Mouse (Mus musculus) liver, postnatal 0 days (tissue): Measurements from ENCODE around the gene Saysd1. TPM values are rescaled to one million over a fixed set of nuclear protein-coding genes. Genes with fewer than 3 reads are reported as not detected.

ENCODE experiments used
- ATAC-seq: fragments of 200-750 bp; cut with Nextera tagmentation; 2 replicates; pipeline ENCODE4 v1.8.0; 2017; ENCODE audit warnings: mild to moderate bottlenecking, moderate library complexity
- DNase-seq: peaks from one replicate; pipeline ENCODE4 v3.0.0-alpha.2; 2016
- H3K27ac ChIP-seq: fragments of 300-500 bp; sonication (generic); 2 replicates; pipeline ENCODE4 v1.5.1; 2014; ENCODE audit warnings: antibody characterized with exemption, moderate library complexity, mild to moderate bottlenecking, low read depth
- H3K27me3 ChIP-seq: fragments of 300-500 bp; sonication (generic); 2 replicates; pipeline ENCODE4 v1.6.1; 2014; ENCODE audit warnings: low read length, control low read depth, mixed read lengths; ENCODE audit not compliant: insufficient read depth
- H3K36me3 ChIP-seq: fragments of 300-500 bp; sonication (generic); replicated peaks from 2 replicates; pipeline ENCODE4 v1.6.1; 2014; ENCODE audit warnings: mild to moderate bottlenecking, control low read depth, low read length, moderate library complexity, mixed read lengths; ENCODE audit not compliant: insufficient read depth
- H3K4me1 ChIP-seq: fragments of 300-500 bp; sonication (generic); 2 replicates; pipeline ENCODE4 v1.6.1; 2014; ENCODE audit warnings: antibody characterized with exemption, mild to moderate bottlenecking, control low read depth; ENCODE audit not compliant: insufficient read depth
- H3K4me2 ChIP-seq: fragments of 300-500 bp; sonication (generic); 2 replicates; pipeline ENCODE4 v1.6.1; 2014; ENCODE audit warnings: low read depth, mild to moderate bottlenecking, low read length, moderate library complexity, mixed read lengths
- H3K4me3 ChIP-seq: fragments of 300-500 bp; sonication (generic); 2 replicates; pipeline ENCODE4 v1.5.1; 2014; ENCODE audit warnings: low read depth, low read length
- H3K9ac ChIP-seq: fragments of 300-500 bp; sonication (generic); replicated peaks from 2 replicates; pipeline ENCODE4 v1.6.1; 2014; ENCODE audit warnings: mild to moderate bottlenecking, moderate library complexity
- H3K9me3 ChIP-seq: fragments of 300-500 bp; sonication (generic); 2 replicates; pipeline ENCODE4 v1.6.1; 2016; ENCODE audit warnings: mild to moderate bottlenecking, control low read depth, low read length, mixed read lengths
- CTCF ChIP-seq: sonication (generic); IDR thresholded peaks from 2 replicates; pipeline ENCODE4 v1.5.1; 2016; ENCODE audit warnings: antibody characterized with exemption, low read depth
- EP300 ChIP-seq: IDR thresholded peaks from 2 replicates; pipeline ENCODE4 v1.6.1; 2016; ENCODE audit warnings: antibody characterized with exemption, low read depth, mild to moderate bottlenecking
- WGBS: fragments of 180-500 bp; shearing (Covaris S2); extraction: QIAGEN DNeasy Blood & Tissue Kit; methylation state at CpG from one replicate; pipeline ENCODE4 v1.1.7; 2014; ENCODE audit not compliant: insufficient replicate concordance; 5-methylcytosine and 5-hydroxymethylcytosine counted together
- polyA plus RNA-seq: library from polyadenylated mRNA; unstranded; fragments of >200 nt; fragmentation: Nextera tagmentation; extraction: Ambion mirVana; gene quantifications from 2 replicates; pipeline ENCODE4 v1.2.1, GENCODE M21; 2015

Saysd1 gene
- polyA plus RNA-seq, 1 experiment from 2014 or later, result 9.6 TPM

DNA sequence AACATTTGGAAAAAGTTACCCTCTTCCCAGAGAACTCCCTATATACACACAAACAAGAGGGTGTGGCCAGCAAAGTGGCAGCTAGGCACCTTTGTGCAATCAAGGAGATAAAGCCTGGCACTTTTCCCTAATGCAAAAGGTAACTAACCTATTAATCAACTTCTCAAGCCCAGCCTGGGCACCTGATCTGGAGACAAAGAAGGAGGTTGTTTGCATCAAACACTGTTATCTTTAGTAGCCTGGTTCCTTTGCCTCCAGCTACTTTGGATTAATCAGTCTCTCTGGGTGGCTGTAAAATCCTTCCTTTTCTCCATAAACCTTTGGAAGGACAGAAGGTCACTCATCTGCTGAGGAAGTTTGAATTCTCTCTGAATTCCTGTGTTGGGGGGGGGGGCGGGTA lies 27.4 kb downstream of the Saysd1 start:
- no peak overlapping the region for H3K27ac ChIP-seq
- no peaks in the 10 kb centered on the region for H3K9me3 ChIP-seq
- H3K4me3 ChIP-seq, result no peak overlapping the region
- DNase-seq (no peak), ATAC-seq (no peak)
- no peaks in the 10 kb centered on the region for H3K27me3 ChIP-seq
- TF ChIP-seq CTCF, result no peak
- no peak for TF ChIP-seq EP300
- H3K9ac ChIP-seq, result no peak overlapping the region
- H3K36me3 ChIP-seq, result no peaks in the 10 kb centered on the region
- no peaks in the 10 kb centered on the region for H3K4me1 ChIP-seq
- 82% methylated on average over 1 of the region's 1 CpGs for WGBS
- no peak overlapping the region for H3K4me2 ChIP-seq

DNA sequence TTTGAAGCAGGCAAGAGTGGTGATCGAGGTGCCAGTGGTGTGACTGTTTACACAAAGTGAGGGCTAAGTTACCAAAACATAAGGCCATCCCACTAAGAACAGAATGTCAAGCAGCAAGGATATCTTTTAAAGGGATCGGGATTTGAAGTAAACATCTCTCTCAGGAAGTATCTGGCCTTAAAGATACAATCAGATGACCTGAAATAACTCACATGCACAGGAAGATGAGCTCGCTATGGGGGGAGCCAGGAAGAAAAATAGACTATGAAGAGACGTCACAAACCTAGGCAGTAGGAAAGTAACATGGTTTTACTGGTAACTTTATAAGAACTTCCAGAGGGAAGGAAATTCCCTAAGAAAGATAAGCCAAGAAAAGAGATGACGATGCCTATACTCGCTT lies 32.1 kb downstream of the Saysd1 start:
- WGBS, result 48% methylated on average over 6 of the region's 6 CpGs
- TF ChIP-seq EP300, result no peak
- no peaks in the 10 kb centered on the region for H3K4me1 ChIP-seq
- no peaks in the 10 kb centered on the region for H3K9me3 ChIP-seq
- H3K27me3 ChIP-seq, result no peaks in the 10 kb centered on the region
- H3K4me2 ChIP-seq, result no peak overlapping the region
- DNase-seq (no peak), ATAC-seq (no peak)
- H3K36me3 ChIP-seq, result no peaks in the 10 kb centered on the region
- H3K9ac ChIP-seq, result no peak overlapping the region
- H3K27ac ChIP-seq, result no peak overlapping the region
- H3K4me3 ChIP-seq, result no peak overlapping the region

DNA sequence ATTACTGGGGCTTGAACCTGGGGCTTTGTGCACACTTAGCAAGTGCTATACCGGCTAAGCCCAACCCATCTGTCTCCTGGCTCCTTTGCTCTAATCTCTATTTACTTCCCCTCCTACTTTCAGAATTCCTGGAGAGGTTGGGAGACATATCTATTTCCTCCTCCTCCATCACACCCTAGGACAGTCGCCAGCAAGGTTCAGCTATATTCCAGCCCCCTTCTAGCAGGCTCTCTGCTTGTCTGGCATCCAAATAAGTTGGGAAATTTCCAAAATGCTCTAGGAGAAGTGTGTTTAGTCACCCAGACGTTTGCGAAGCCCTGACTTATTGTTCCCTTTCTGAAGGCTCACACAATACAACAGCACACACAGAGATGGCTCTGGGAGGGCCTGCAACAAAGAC lies 35.1 kb downstream of the Saysd1 start:
- H3K27ac ChIP-seq, result no peak overlapping the region
- TF ChIP-seq CTCF (no peak), EP300 (no peak)
- no peak overlapping the region for H3K9ac ChIP-seq
- H3K4me3 ChIP-seq, result no peak overlapping the region
- no peaks in the 10 kb centered on the region for H3K36me3 ChIP-seq
- H3K9me3 ChIP-seq, result no peaks in the 10 kb centered on the region
- ATAC-seq, result 0 out of 2 replicates have a peak, but pooled peaks have one; percentile 10
- H3K4me1 ChIP-seq, result no peaks in the 10 kb centered on the region
- H3K4me2 ChIP-seq, result no peak overlapping the region
- WGBS, result 48% methylated on average over 4 of the region's 4 CpGs
- DNase-seq, result no peak
- no peaks in the 10 kb centered on the region for H3K27me3 ChIP-seq

DNA sequence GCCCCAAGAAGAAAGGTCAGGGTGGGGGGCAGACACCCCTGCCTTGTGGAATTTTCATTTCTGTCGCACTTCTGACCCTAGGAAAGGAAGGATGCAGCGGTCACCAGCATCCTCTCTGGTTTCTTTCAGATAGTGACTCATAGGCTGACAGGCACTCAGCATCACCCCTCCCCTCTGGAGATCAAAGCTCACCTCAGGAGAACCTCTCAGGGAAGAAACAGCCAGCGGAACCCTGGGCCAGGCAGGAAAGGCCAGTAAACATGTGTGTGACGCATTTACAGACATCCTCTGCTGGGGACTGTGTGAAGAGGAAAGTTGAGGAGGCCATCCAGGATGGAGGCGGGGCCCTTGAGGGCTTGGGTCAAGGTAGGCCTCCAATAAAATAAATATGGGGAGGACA lies 40.3 kb downstream of the Saysd1 start:
- WGBS, result 29% methylated on average over 5 of the region's 5 CpGs
- H3K4me3 ChIP-seq, result no peak overlapping the region
- H3K36me3 ChIP-seq, result no peaks in the 10 kb centered on the region
- H3K27ac ChIP-seq, result no peak overlapping the region
- H3K4me1 ChIP-seq, result no peaks in the 10 kb centered on the region
- DNase-seq (no peak), ATAC-seq (peak; percentile 54)
- H3K4me2 ChIP-seq, result no peak overlapping the region
- no peak overlapping the region for H3K9ac ChIP-seq
- H3K9me3 ChIP-seq, result no peaks in the 10 kb centered on the region
- 0 out of 2 replicates have a peak, but pooled peaks have one; percentile 14 for TF ChIP-seq EP300
- no peak for TF ChIP-seq CTCF
- no peaks in the 10 kb centered on the region for H3K27me3 ChIP-seq

DNA sequence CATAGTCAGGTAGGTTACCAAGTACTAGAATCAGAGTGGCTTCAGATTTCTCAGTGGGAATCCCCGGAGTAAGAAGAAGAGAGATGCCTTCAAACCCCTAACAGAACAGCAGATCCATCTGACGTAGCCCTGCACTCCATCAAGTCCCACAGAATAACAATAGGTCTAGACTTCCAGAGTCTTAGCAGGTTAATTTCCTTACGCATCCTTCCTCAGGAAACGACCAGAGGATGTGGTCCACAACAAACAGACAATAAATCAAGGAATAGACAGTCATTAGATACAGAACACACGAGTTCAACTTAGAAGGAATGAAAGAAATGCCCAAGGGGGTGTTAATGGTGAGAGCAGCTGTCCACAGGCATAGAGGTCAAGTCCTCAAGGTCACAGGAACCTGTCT lies 43.4 kb downstream of the Saysd1 start:
- no peak overlapping the region for H3K9ac ChIP-seq
- H3K4me2 ChIP-seq, result no peak overlapping the region
- TF ChIP-seq EP300 (no peak), CTCF (no peak)
- WGBS, result 27% methylated on average over 5 of the region's 5 CpGs
- no peaks in the 10 kb centered on the region for H3K27me3 ChIP-seq
- H3K9me3 ChIP-seq, result no peaks in the 10 kb centered on the region
- ATAC-seq (no peak), DNase-seq (no peak)
- H3K4me3 ChIP-seq, result no peak overlapping the region
- H3K4me1 ChIP-seq, result no peaks in the 10 kb centered on the region
- H3K36me3 ChIP-seq, result no peaks in the 10 kb centered on the region
- H3K27ac ChIP-seq, result no peak overlapping the region

DNA sequence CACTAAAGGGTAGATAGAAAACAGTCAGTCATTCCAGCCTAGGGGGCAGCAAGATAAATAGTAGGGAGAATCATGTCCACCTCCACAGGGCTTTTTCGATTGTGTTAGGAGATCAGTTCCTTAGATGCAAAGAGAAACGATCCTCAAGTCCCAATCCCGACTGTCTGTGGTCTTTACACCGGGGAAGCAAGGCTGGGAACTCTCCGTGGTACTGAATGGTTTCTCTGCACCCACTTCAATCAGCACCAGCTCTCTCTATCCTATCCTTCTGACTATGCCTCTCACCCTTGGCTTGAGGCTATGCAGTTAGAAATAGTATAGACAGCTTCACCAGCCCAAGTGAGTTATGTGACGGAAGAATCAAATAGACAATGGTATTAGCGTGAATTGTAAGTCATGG lies 44.8 kb downstream of the Saysd1 start:
- no peaks in the 10 kb centered on the region for H3K36me3 ChIP-seq
- no peak overlapping the region for H3K4me3 ChIP-seq
- H3K27ac ChIP-seq, result no peak overlapping the region
- H3K4me2 ChIP-seq, result no peak overlapping the region
- H3K4me1 ChIP-seq, result no peaks in the 10 kb centered on the region
- no peak overlapping the region for H3K9ac ChIP-seq
- no peak for TF ChIP-seq EP300
- no peak for TF ChIP-seq CTCF
- DNase-seq, result peak; percentile 46
- H3K9me3 ChIP-seq, result no peaks in the 10 kb centered on the region
- no peak for ATAC-seq
- 16% methylated on average over 7 of the region's 7 CpGs for WGBS
- no peaks in the 10 kb centered on the region for H3K27me3 ChIP-seq

DNA sequence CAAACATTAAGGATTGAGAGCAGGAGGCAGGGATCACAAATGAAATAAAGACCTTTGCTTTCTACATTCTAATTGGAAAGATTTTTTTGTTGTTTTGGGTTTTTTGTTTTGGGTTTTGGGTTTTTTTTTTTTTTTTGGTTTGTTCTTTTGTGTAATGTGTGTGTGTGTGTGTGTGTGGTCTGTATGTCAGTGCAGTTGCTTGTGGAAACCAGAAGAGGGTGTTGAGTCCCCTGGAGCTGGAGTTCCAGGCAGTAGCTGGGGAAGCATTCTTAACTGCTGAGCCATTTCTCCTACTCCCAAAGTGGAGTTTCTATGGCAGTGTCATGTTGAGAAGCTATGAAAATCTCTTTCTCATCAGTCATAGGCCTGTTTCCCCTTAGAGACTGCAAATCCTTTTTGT lies 54.0 kb downstream of the Saysd1 start:
- peaks cover 24% of the 10 kb centered on the region for H3K4me1 ChIP-seq
- H3K4me3 ChIP-seq, result no peak overlapping the region
- TF ChIP-seq CTCF (no peak), EP300 (no peak)
- no peaks in the 10 kb centered on the region for H3K36me3 ChIP-seq
- H3K9me3 ChIP-seq, result no peaks in the 10 kb centered on the region
- no peak overlapping the region for H3K27ac ChIP-seq
- DNase-seq (no peak), ATAC-seq (no peak)
- no peak overlapping the region for H3K9ac ChIP-seq
- no peak overlapping the region for H3K4me2 ChIP-seq
- no peaks in the 10 kb centered on the region for H3K27me3 ChIP-seq
